Mouse (Mus musculus) spleen, adult 2 months (tissue): Measurements from ENCODE around the gene Trpm7. TPM values are rescaled to one million over a fixed set of nuclear protein-coding genes. Genes with fewer than 3 reads are reported as not detected.

Experiments
- DNase-seq, 2 experiments: peaks; one replicate each; pipeline versions ENCODE4 v3.0.0 to v3.0.0-alpha.2; 2012 to 2021; ENCODE audit warnings: low spot score in 2 of 2, low read depth in 1 of 2
- H3K27ac ChIP-seq: fragments of 200-500 bp; 2 replicates; pipeline ENCODE4 v1.5.1; 2012; ENCODE audit warnings: low read length, inconsistent platforms; ENCODE audit not compliant: insufficient read depth
- H3K27me3 ChIP-seq: fragments of 200-500 bp; 2 replicates; pipeline ENCODE4 v1.6.1; 2012; ENCODE audit warnings: mild to moderate bottlenecking, moderate library complexity, low read length, inconsistent platforms; ENCODE audit not compliant: control insufficient read depth, insufficient read depth
- H3K36me3 ChIP-seq: fragments of 200-500 bp; 2 replicates; pipeline ENCODE4 v1.6.1; 2012; ENCODE audit warnings: mild to moderate bottlenecking, low read length, inconsistent platforms; ENCODE audit not compliant: control insufficient read depth, insufficient read depth
- H3K4me1 ChIP-seq: fragments of 200-500 bp; 2 replicates; pipeline ENCODE4 v1.6.1; 2011; ENCODE audit warnings: inconsistent platforms; ENCODE audit not compliant: control insufficient read depth, insufficient read depth, insufficient read length
- H3K4me3 ChIP-seq: fragments of 200-500 bp; 2 replicates; pipeline ENCODE4 v1.5.1; 2011; ENCODE audit warnings: mild to moderate bottlenecking, inconsistent platforms; ENCODE audit not compliant: insufficient read depth, insufficient read length; ENCODE audit errors: extremely low read depth
- CTCF ChIP-seq: fragments of 200-500 bp; IDR thresholded peaks from 2 replicates; pipeline ENCODE4 v1.5.1; 2011; ENCODE audit warnings: mild to moderate bottlenecking, inconsistent platforms; ENCODE audit not compliant: insufficient read depth, insufficient read length, insufficient replicate concordance; ENCODE audit errors: extremely low read depth
- POLR2A ChIP-seq: fragments of 200-500 bp; IDR thresholded peaks from 2 replicates; pipeline ENCODE4 v1.6.1; 2011; ENCODE audit warnings: low read depth, low read length, inconsistent platforms
- WGBS: fragments of 180-500 bp; shearing (Covaris S2); methylation state at CpG from one replicate; pipeline ENCODE4 v1.1.7; 2018; 5-methylcytosine and 5-hydroxymethylcytosine counted together
- polyA plus RNA-seq: library from polyadenylated mRNA; depleted of rRNA; stranded (reverse); fragments of >200 nt; gene quantifications from 2 replicates; pipeline ENCODE4 v1.2.3, GENCODE M21; 2012

Trpm7 gene
- polyA plus RNA-seq, 1 experiment = 3.0 TPM

- H3K4me1 ChIP-seq = no peaks in the 10 kb centered on the region
- WGBS = 81% methylated on average over 5 of the region's 5 CpGs
- peaks cover 28% of the 10 kb centered on the region for H3K36me3 ChIP-seq
- TF ChIP-seq CTCF = no peak
- no peak for TF ChIP-seq POLR2A
- no peak overlapping the region for H3K4me3 ChIP-seq
- no peaks in the 10 kb centered on the region for H3K27me3 ChIP-seq
- no peak overlapping the region for H3K27ac ChIP-seq
- no peak for DNase-seq
Observed at GRCm38 (mm10) chr2:126792611-126793010, 83.4 kb downstream of the Trpm7 start.

- Histone ChIP-seq H3K4me3 (no peak overlapping the region), H3K27me3 (no peaks in the 10 kb centered on the region), H3K27ac (no peak overlapping the region), H3K4me1 (no peaks in the 10 kb centered on the region), H3K36me3 (peaks cover 10% of the 10 kb centered on the region)
- WGBS = 34% methylated on average over 9 of the region's 9 CpGs
- TF ChIP-seq CTCF (no peak), POLR2A (no peak)
- no peak for DNase-seq
Observed at GRCm38 (mm10) chr2:126787721-126788342, 88.2 kb downstream of the Trpm7 start.

- no peak for TF ChIP-seq CTCF
- no peak for TF ChIP-seq POLR2A
- Histone ChIP-seq H3K4me3 (no peak within 1 kb of the TSS), H3K27ac (no peak within 1 kb of the TSS), H3K36me3 (no peaks in the 10 kb centered on the region), H3K4me1 (no peaks in the 10 kb centered on the region), H3K27me3 (no peaks in the 10 kb centered on the region)
- DNase-seq = no peak
- WGBS = 77% methylated on average over 4 of the region's 4 CpGs
Observed at GRCm38 (mm10) chr2:126783370-126783769, 92.7 kb downstream of the Trpm7 start, which contains the start of gene Usp50. Gene Usp50, minus strand, starts transcription at chr2:126783470.

GRCm38 (mm10) chr2:126782433-126782832 is 93.6 kb downstream of the Trpm7 start:
- 80% methylated on average over 3 of the region's 3 CpGs for WGBS
- Histone ChIP-seq H3K27ac (no peak overlapping the region), H3K36me3 (no peaks in the 10 kb centered on the region), H3K4me1 (no peaks in the 10 kb centered on the region), H3K27me3 (no peaks in the 10 kb centered on the region), H3K4me3 (no peak overlapping the region)
- no peak for TF ChIP-seq CTCF
- no peak for TF ChIP-seq POLR2A
- DNase-seq = no peak

GRCm38 (mm10) chr2:126781478-126781877 is 94.6 kb downstream of the Trpm7 start:
- no peak for DNase-seq
- Histone ChIP-seq H3K27ac (no peak overlapping the region), H3K4me3 (no peak overlapping the region), H3K4me1 (no peaks in the 10 kb centered on the region), H3K27me3 (no peaks in the 10 kb centered on the region), H3K36me3 (no peaks in the 10 kb centered on the region)
- TF ChIP-seq POLR2A (no peak), CTCF (no peak)
- WGBS = 95% methylated on average over 1 of the region's 1 CpGs

GRCm38 (mm10) chr2:126780286-126780685 is 95.7 kb downstream of the Trpm7 start:
- no peak for DNase-seq
- H3K4me3 ChIP-seq = no peak overlapping the region
- H3K4me1 ChIP-seq = no peaks in the 10 kb centered on the region
- no peak overlapping the region for H3K27ac ChIP-seq
- H3K36me3 ChIP-seq = no peaks in the 10 kb centered on the region
- no peak for TF ChIP-seq CTCF
- no peak for TF ChIP-seq POLR2A
- no peaks in the 10 kb centered on the region for H3K27me3 ChIP-seq
- 91% methylated on average over 10 of the region's 10 CpGs for WGBS

GRCm38 (mm10) chr2:126778806-126779205 is 97.2 kb downstream of the Trpm7 start:
- DNase-seq = no peak
- 93% methylated on average over 4 of the region's 4 CpGs for whole genome bisulfite sequencing
- H3K27me3 ChIP-seq = no peaks in the 10 kb centered on the region
- H3K4me1 ChIP-seq = no peaks in the 10 kb centered on the region
- H3K4me3 ChIP-seq = no peak overlapping the region
- H3K27ac ChIP-seq = no peak overlapping the region
- TF ChIP-seq CTCF = no peak
- no peak for TF ChIP-seq POLR2A
- H3K36me3 ChIP-seq = no peaks in the 10 kb centered on the region
